Comparison of ENCODE assay signal across 23 mouse cellular contexts in genomic region chr2:154183061-154183460, GRCm38 (mm10). TPM values are rescaled to one million over a fixed set of nuclear protein-coding genes. Genes with fewer than 3 reads are reported as not detected.
DNase-seq lines count a peak whose midpoint lies in the region.
"Had no signal": no experiment of that assay in that cellular context is flagged by ENCODE, and none has a peak within 500 bp of the region (broad histone marks: within the 10 kb centered on the region; RNA-seq: fewer than 3 reads in every experiment).

No protein-coding gene starts in this region.

- peak; percentile 16 for DNase-seq in 3T3-L1 (ENCODE audit: low read depth, low spot score)
- peak; percentile 32 for DNase-seq in adrenal gland, adult 2 months
- peak; percentile 71 for DNase-seq in brain, adult 2 months (ENCODE audit: low read depth, low spot score)
- DNase-seq in heart, adult 11 months = peak; percentile 40
- DNase-seq in right cerebral cortex, adult 18-20 months = peak; percentile 66

RNA-seq across cellular contexts. Expression of gene Bpifb1, which starts 7.6 kb away (rescaled TPM):
- total RNA-seq in adrenal gland, adult 2 months (2021) = under 1 TPM; 0.17 to 0.23 TPM
- 0.06 and 0.27 TPM in 2 replicates for polyA plus RNA-seq in adrenal gland, adult 2 months (2012; rRNA removed)
- total RNA-seq: adrenal gland, adult 18-20 months; adrenal gland, postnatal 10 days; adrenal gland, postnatal 25 days; common myeloid progenitor, adult 5-6 weeks; MEL had no signal
- polyA plus RNA-seq: activated CD4-positive, CD25-positive, alpha-beta regulatory T cell, adult 4 months; C2C12; embryonic facial prominence, embryonic 11.5 days; embryonic facial prominence, embryonic 13.5 days; erythroblast, embryonic 14.5 days; forebrain, embryonic 10.5 days; forebrain, embryonic 12.5 days had no signal

RNA-seq across cellular contexts. Expression of gene Bpifa5, which starts 20.7 kb away (rescaled TPM):
- not detected for total RNA-seq in adrenal gland, adult 2 months (2021)
- not detected in 2 replicates for polyA plus RNA-seq in adrenal gland, adult 2 months (2012; rRNA removed)
- total RNA-seq: adrenal gland, adult 18-20 months; adrenal gland, postnatal 10 days; adrenal gland, postnatal 25 days; common myeloid progenitor, adult 5-6 weeks; ES-E14; MEL had no signal
- polyA plus RNA-seq: activated CD4-positive, CD25-positive, alpha-beta regulatory T cell, adult 4 months; brain, embryonic 14.5 days; C2C12; embryonic facial prominence, embryonic 11.5 days; embryonic facial prominence, embryonic 13.5 days; embryonic facial prominence, embryonic 15.5 days; erythroblast, embryonic 14.5 days; forebrain, embryonic 10.5 days; forebrain, embryonic 12.5 days; forebrain, embryonic 14.5 days; forebrain, embryonic 16.5 days; Patski had no signal

RNA-seq across cellular contexts. Expression of gene Bpifa1, which starts 40.4 kb away (rescaled TPM):
- total RNA-seq in adrenal gland, adult 2 months (2021) = not detected
- not detected in 2 replicates for polyA plus RNA-seq in adrenal gland, adult 2 months (2012; rRNA removed)
- total RNA-seq: adrenal gland, postnatal 10 days; adrenal gland, postnatal 25 days; common myeloid progenitor, adult 5-6 weeks; ES-E14; MEL had no signal
- polyA plus RNA-seq: activated CD4-positive, CD25-positive, alpha-beta regulatory T cell, adult 4 months; brain, embryonic 14.5 days; C2C12; embryonic facial prominence, embryonic 11.5 days; erythroblast, embryonic 14.5 days; forebrain, embryonic 10.5 days; forebrain, embryonic 12.5 days; forebrain, embryonic 14.5 days; forebrain, embryonic 16.5 days; Patski had no signal

RNA-seq across cellular contexts. Expression of gene Bpifb5, which starts 40.5 kb away (rescaled TPM):
- total RNA-seq in adrenal gland, adult 2 months (2021) = under 1 TPM in 1 of 2 experiments, not detected in 1; 0.17 TPM
- polyA plus RNA-seq in adrenal gland, adult 2 months (2012; rRNA removed) = 0.40 and 0.54 TPM in 2 replicates
- total RNA-seq: adrenal gland, adult 18-20 months; adrenal gland, postnatal 25 days; common myeloid progenitor, adult 5-6 weeks; MEL had no signal
- polyA plus RNA-seq: activated CD4-positive, CD25-positive, alpha-beta regulatory T cell, adult 4 months; C2C12; erythroblast, embryonic 14.5 days had no signal

RNA-seq across cellular contexts. Expression of gene Bpifa3, which starts 52.9 kb away (rescaled TPM):
- total RNA-seq in adrenal gland, adult 2 months (2021) = not detected
- not detected in 2 replicates for polyA plus RNA-seq in adrenal gland, adult 2 months (2012; rRNA removed)
- total RNA-seq: adrenal gland, adult 18-20 months; adrenal gland, postnatal 10 days; adrenal gland, postnatal 25 days; common myeloid progenitor, adult 5-6 weeks; ES-E14; MEL had no signal
- polyA plus RNA-seq: activated CD4-positive, CD25-positive, alpha-beta regulatory T cell, adult 4 months; brain, embryonic 14.5 days; C2C12; embryonic facial prominence, embryonic 11.5 days; embryonic facial prominence, embryonic 13.5 days; embryonic facial prominence, embryonic 15.5 days; erythroblast, embryonic 14.5 days; forebrain, embryonic 10.5 days; forebrain, embryonic 12.5 days; forebrain, embryonic 14.5 days; forebrain, embryonic 16.5 days; Patski had no signal

Comparison
In these comparisons a context has a peak if more than half of its experiments do, and no peak if none do; other contexts are left out.
1. Peak in every context shown above with its lines: DNase-seq.
2. DNase-seq: peak in every context shown above with its lines; median percentile 71 in brain, adult 2 months; 66 in right cerebral cortex, adult 18-20 months; 40 in heart, adult 11 months; 32 in adrenal gland, adult 2 months; 16 in 3T3-L1.